Mouse (Mus musculus) heart, embryonic 12.5 days (tissue): ENCODE measurements around the gene Dock1. TPM values are rescaled to one million over a fixed set of nuclear protein-coding genes. Genes with fewer than 3 reads are reported as not detected.

Experiments used
- ATAC-seq: fragments of 200-750 bp; cut with Nextera tagmentation; 2 replicates; pipeline ENCODE4 v1.8.0; 2017; ENCODE audit warnings: moderate TSS enrichment, moderate library complexity; ENCODE audit not compliant: insufficient number of reproducible peaks, low FRiP score
- H3K27ac ChIP-seq: fragments of 300-500 bp; sonication (generic); 2 replicates; pipeline ENCODE4 v1.5.1; 2016; ENCODE audit warnings: mild to moderate bottlenecking, moderate library complexity; ENCODE audit not compliant: poor library complexity, severe bottlenecking
- H3K27me3 ChIP-seq: fragments of 300-500 bp; sonication (generic); replicated peaks from 2 replicates; pipeline ENCODE4 v1.6.1; 2016; ENCODE audit warnings: mild to moderate bottlenecking, moderate library complexity
- H3K36me3 ChIP-seq: fragments of 300-500 bp; sonication (generic); 2 replicates; pipeline ENCODE4 v1.6.1; 2016; ENCODE audit warnings: mild to moderate bottlenecking, moderate library complexity
- H3K4me1 ChIP-seq: fragments of 300-500 bp; sonication (generic); replicated peaks from 2 replicates; pipeline ENCODE4 v1.6.1; 2016; ENCODE audit warnings: mild to moderate bottlenecking
- H3K4me2 ChIP-seq: fragments of 300-500 bp; sonication (generic); 2 replicates; pipeline ENCODE4 v1.6.1; 2016; ENCODE audit warnings: mild to moderate bottlenecking, moderate library complexity
- H3K4me3 ChIP-seq: fragments of 300-500 bp; sonication (generic); 2 replicates; pipeline ENCODE4 v1.5.1; 2016; ENCODE audit warnings: mild to moderate bottlenecking
- H3K9ac ChIP-seq: fragments of 300-500 bp; sonication (generic); 2 replicates; pipeline ENCODE4 v1.6.1; 2016; ENCODE audit warnings: mild to moderate bottlenecking, moderate library complexity
- H3K9me3 ChIP-seq: fragments of 300-500 bp; sonication (generic); replicated peaks from 2 replicates; pipeline ENCODE4 v1.6.1; 2016; ENCODE audit warnings: mild to moderate bottlenecking, moderate library complexity
- WGBS: fragments of 180-500 bp; shearing (Covaris S2); methylation state at CpG from one replicate; pipeline ENCODE4 v1.1.7; 2016; 5-methylcytosine and 5-hydroxymethylcytosine counted together
- polyA plus RNA-seq: library from polyadenylated mRNA; unstranded; fragments of >200 nt; fragmentation: Nextera tagmentation; extraction: Ambion mirVana; gene quantifications from 2 replicates; pipeline ENCODE4 v1.2.1, GENCODE M21; 2016

Gene Dock1
- polyA plus RNA-seq, 1 experiment from 2014 or later, result 31.9 TPM

- WGBS, result 77% methylated on average over 4 of the region's 4 CpGs
- no peaks in the 10 kb centered on the region for H3K9me3 ChIP-seq
- no peak overlapping the region for H3K9ac ChIP-seq
- no peak overlapping the region for H3K27ac ChIP-seq
- ATAC-seq, result no peak
- no peak overlapping the region for H3K4me2 ChIP-seq
- no peaks in the 10 kb centered on the region for H3K27me3 ChIP-seq
- H3K36me3 ChIP-seq, result peaks cover 73% of the 10 kb centered on the region
- no peaks in the 10 kb centered on the region for H3K4me1 ChIP-seq
- H3K4me3 ChIP-seq, result no peak overlapping the region
Measured at GRCm38 (mm10) chr7:134787110-134787509, 116.7 kb downstream of the Dock1 start.

GRCm38 (mm10) chr7:134794889-134795288 is 124.4 kb downstream of the Dock1 start:
- ATAC-seq, result no peak
- no peak overlapping the region for H3K27ac ChIP-seq
- WGBS, result 62% methylated on average over 3 of the region's 3 CpGs
- no peaks in the 10 kb centered on the region for H3K9me3 ChIP-seq
- no peak overlapping the region for H3K9ac ChIP-seq
- no peaks in the 10 kb centered on the region for H3K27me3 ChIP-seq
- no peaks in the 10 kb centered on the region for H3K4me1 ChIP-seq
- H3K4me3 ChIP-seq, result no peak overlapping the region
- peaks cover 35% of the 10 kb centered on the region for H3K36me3 ChIP-seq
- H3K4me2 ChIP-seq, result no peak overlapping the region

GRCm38 (mm10) chr7:134800079-134800478 is 129.6 kb downstream of the Dock1 start:
- Histone ChIP-seq H3K4me1 (no peaks in the 10 kb centered on the region), H3K36me3 (peaks cover 26% of the 10 kb centered on the region), H3K9me3 (no peaks in the 10 kb centered on the region), H3K4me2 (no peak overlapping the region), H3K27me3 (no peaks in the 10 kb centered on the region), H3K9ac (no peak overlapping the region), H3K27ac (no peak overlapping the region), H3K4me3 (no peak overlapping the region)
- ATAC-seq, result no peak
- 82% methylated on average over 4 of the region's 4 CpGs for WGBS

GRCm38 (mm10) chr7:134804422-134804821 is 134.0 kb downstream of the Dock1 start:
- Histone ChIP-seq H3K36me3 (peaks cover 49% of the 10 kb centered on the region), H3K27me3 (no peaks in the 10 kb centered on the region), H3K27ac (no peak overlapping the region), H3K4me2 (no peak overlapping the region), H3K9ac (no peak overlapping the region), H3K4me1 (peaks cover 9% of the 10 kb centered on the region; the same call in 1 of the 2 replicates), H3K4me3 (no peak overlapping the region), H3K9me3 (no peaks in the 10 kb centered on the region)
- ATAC-seq, result no peak
- 85% methylated on average over 4 of the region's 4 CpGs for WGBS

- Histone ChIP-seq H3K4me3 (no peak overlapping the region), H3K4me1 (peaks cover 9% of the 10 kb centered on the region; the same call in 1 of the 2 replicates), H3K27me3 (no peaks in the 10 kb centered on the region), H3K9me3 (no peaks in the 10 kb centered on the region), H3K9ac (no peak overlapping the region), H3K4me2 (no peak overlapping the region), H3K27ac (no peak overlapping the region), H3K36me3 (peaks cover 55% of the 10 kb centered on the region)
- 66% methylated on average over 6 of the region's 6 CpGs for WGBS
- no peak for ATAC-seq
Measured at GRCm38 (mm10) chr7:134806799-134807198, 136.3 kb downstream of the Dock1 start.

- 96% methylated on average over 2 of the region's 2 CpGs for WGBS
- Histone ChIP-seq H3K27ac (no peak overlapping the region), H3K27me3 (no peaks in the 10 kb centered on the region), H3K4me3 (no peak overlapping the region), H3K4me1 (peaks cover 9% of the 10 kb centered on the region; the same call in 1 of the 2 replicates), H3K4me2 (no peak overlapping the region), H3K9ac (no peak overlapping the region), H3K36me3 (peaks cover 49% of the 10 kb centered on the region), H3K9me3 (no peaks in the 10 kb centered on the region)
- ATAC-seq, result no peak
Measured at GRCm38 (mm10) chr7:134808406-134808805, 138.0 kb downstream of the Dock1 start.

- Histone ChIP-seq H3K9ac (no peak overlapping the region), H3K27ac (no peak overlapping the region), H3K9me3 (no peaks in the 10 kb centered on the region), H3K27me3 (no peaks in the 10 kb centered on the region), H3K36me3 (peaks cover 56% of the 10 kb centered on the region), H3K4me3 (no peak overlapping the region), H3K4me2 (no peak overlapping the region), H3K4me1 (peaks cover 9% of the 10 kb centered on the region; the same call in 1 of the 2 replicates)
- ATAC-seq, result no peak
- 88% methylated on average over 6 of the region's 6 CpGs for WGBS
Measured at GRCm38 (mm10) chr7:134809241-134809975, 139.0 kb downstream of the Dock1 start.

GRCm38 (mm10) chr7:134818471-134818870 is 148.0 kb downstream of the Dock1 start:
- H3K4me2 ChIP-seq, result no peak overlapping the region
- 0 out of 2 replicates have a peak, but pooled peaks cover 3% of the 10 kb centered on the region for H3K4me1 ChIP-seq
- no peaks in the 10 kb centered on the region for H3K27me3 ChIP-seq
- H3K4me3 ChIP-seq, result no peak overlapping the region
- WGBS, result 89% methylated on average over 5 of the region's 5 CpGs
- ATAC-seq, result no peak
- no peak overlapping the region for H3K27ac ChIP-seq
- H3K9me3 ChIP-seq, result no peaks in the 10 kb centered on the region
- no peak overlapping the region for H3K9ac ChIP-seq
- H3K36me3 ChIP-seq, result peaks cover 30% of the 10 kb centered on the region

- Histone ChIP-seq H3K4me2 (no peak overlapping the region), H3K9ac (no peak overlapping the region), H3K4me1 (0 out of 2 replicates have a peak, but pooled peaks cover 3% of the 10 kb centered on the region), H3K27ac (no peak overlapping the region), H3K4me3 (no peak overlapping the region), H3K9me3 (no peaks in the 10 kb centered on the region), H3K36me3 (peaks cover 9% of the 10 kb centered on the region), H3K27me3 (no peaks in the 10 kb centered on the region)
- ATAC-seq, result no peak
- WGBS, result 17% methylated on average over 1 of the region's 1 CpGs
Measured at GRCm38 (mm10) chr7:134821264-134821663, 150.8 kb downstream of the Dock1 start.

GRCm38 (mm10) chr7:134822006-134822405 is 151.6 kb downstream of the Dock1 start:
- Histone ChIP-seq H3K4me2 (no peak overlapping the region), H3K4me1 (0 out of 2 replicates have a peak, but pooled peaks cover 3% of the 10 kb centered on the region), H3K27ac (no peak overlapping the region), H3K9ac (no peak overlapping the region), H3K27me3 (no peaks in the 10 kb centered on the region), H3K4me3 (no peak overlapping the region), H3K36me3 (peaks cover 8% of the 10 kb centered on the region), H3K9me3 (no peaks in the 10 kb centered on the region)
- 74% methylated on average over 3 of the region's 3 CpGs for WGBS
- ATAC-seq, result no peak

GRCm38 (mm10) chr7:134823891-134824290 is 153.4 kb downstream of the Dock1 start:
- Histone ChIP-seq H3K9ac (no peak overlapping the region), H3K4me3 (no peak overlapping the region), H3K27ac (no peak overlapping the region), H3K36me3 (no peaks in the 10 kb centered on the region), H3K9me3 (no peaks in the 10 kb centered on the region), H3K27me3 (no peaks in the 10 kb centered on the region), H3K4me1 (0 out of 2 replicates have a peak, but pooled peaks cover 3% of the 10 kb centered on the region), H3K4me2 (no peak overlapping the region)
- no peak for ATAC-seq
- 72% methylated on average over 4 of the region's 4 CpGs for WGBS
